Mouse (Mus musculus) bone marrow, adult 2 months (tissue): ENCODE measurements around the gene Pus7. TPM values are rescaled to one million over a fixed set of nuclear protein-coding genes. Genes with fewer than 3 reads are reported as not detected.

Experiments used
- H3K27ac ChIP-seq: fragments of 200-500 bp; 2 replicates; pipeline ENCODE4 v1.5.1; 2012; ENCODE audit warnings: low read depth, mild to moderate bottlenecking, control low read depth, inconsistent platforms, low read length; ENCODE audit not compliant: control insufficient read depth, poor library complexity, insufficient read depth
- H3K4me1 ChIP-seq: fragments of 200-500 bp; 2 replicates; pipeline ENCODE4 v1.6.1; 2011; ENCODE audit warnings: low read length; ENCODE audit not compliant: control insufficient read depth, insufficient read depth
- H3K4me3 ChIP-seq: fragments of 200-500 bp; replicated peaks from 2 replicates; pipeline ENCODE3; 2011; ENCODE audit warnings: mild to moderate bottlenecking, low read depth, low read length, control low read depth; ENCODE audit not compliant: control insufficient read depth
- CTCF ChIP-seq: fragments of 200-500 bp; IDR thresholded peaks from 2 replicates; pipeline ENCODE4 v1.5.1; 2011; ENCODE audit warnings: low read length, control low read depth; ENCODE audit not compliant: control insufficient read depth, insufficient read depth
- POLR2A ChIP-seq: fragments of 200-500 bp; IDR thresholded peaks from 2 replicates; pipeline ENCODE4 v1.6.1; 2011; ENCODE audit warnings: low read depth, mild to moderate bottlenecking, control low read depth, low read length, borderline replicate concordance; ENCODE audit not compliant: control insufficient read depth
- WGBS: fragments of 180-500 bp; shearing (Covaris S2); methylation state at CpG from one replicate; pipeline ENCODE4 v1.1.7; 2018; 5-methylcytosine and 5-hydroxymethylcytosine counted together
- polyA plus RNA-seq: library from polyadenylated mRNA; stranded (reverse); fragments of >200 nt; gene quantifications from 2 replicates; pipeline ENCODE4 v1.2.4, GENCODE M21; 2011; ENCODE audit warnings: low replicate concordance; ENCODE audit not compliant: missing spikeins, insufficient read depth, insufficient read length

Pus7 gene
- polyA plus RNA-seq, 1 experiment, result 15.4 TPM

GRCm38 (mm10) chr5:23771105-23771504 is 12.4 kb downstream of the Pus7 start:
- no peaks in the 10 kb centered on the region for H3K4me1 ChIP-seq
- 56% methylated on average over 8 of the region's 8 CpGs for WGBS
- no peak for TF ChIP-seq POLR2A
- TF ChIP-seq CTCF, result no peak
- no peak overlapping the region for H3K27ac ChIP-seq
- no peak overlapping the region for H3K4me3 ChIP-seq

GRCm38 (mm10) chr5:23764557-23764956 is 19.0 kb downstream of the Pus7 start:
- Histone ChIP-seq H3K4me1 (no peaks in the 10 kb centered on the region), H3K27ac (no peak overlapping the region), H3K4me3 (no peak overlapping the region)
- TF ChIP-seq POLR2A, result no peak
- 94% methylated on average over 5 of the region's 5 CpGs for WGBS

- no peak overlapping the region for H3K4me3 ChIP-seq
- 88% methylated on average over 6 of the region's 6 CpGs for WGBS
Observed at GRCm38 (mm10) chr5:23762531-23762930, 21.0 kb downstream of the Pus7 start.

GRCm38 (mm10) chr5:23758633-23759032 is 24.9 kb downstream of the Pus7 start:
- H3K4me3 ChIP-seq, result no peak overlapping the region
- TF ChIP-seq CTCF (peak; percentile 52), POLR2A (no peak)
- no peak overlapping the region for H3K27ac ChIP-seq
- no peaks in the 10 kb centered on the region for H3K4me1 ChIP-seq
- 49% methylated on average over 2 of the region's 2 CpGs for WGBS

More at GRCm38 (mm10) chr5:23762531-23762930, 21.0 kb downstream of the Pus7 start:
- Histone ChIP-seq H3K4me1 (no peaks in the 10 kb centered on the region), H3K27ac (no peak overlapping the region)
- TF ChIP-seq POLR2A (no peak), CTCF (no peak)

DNA sequence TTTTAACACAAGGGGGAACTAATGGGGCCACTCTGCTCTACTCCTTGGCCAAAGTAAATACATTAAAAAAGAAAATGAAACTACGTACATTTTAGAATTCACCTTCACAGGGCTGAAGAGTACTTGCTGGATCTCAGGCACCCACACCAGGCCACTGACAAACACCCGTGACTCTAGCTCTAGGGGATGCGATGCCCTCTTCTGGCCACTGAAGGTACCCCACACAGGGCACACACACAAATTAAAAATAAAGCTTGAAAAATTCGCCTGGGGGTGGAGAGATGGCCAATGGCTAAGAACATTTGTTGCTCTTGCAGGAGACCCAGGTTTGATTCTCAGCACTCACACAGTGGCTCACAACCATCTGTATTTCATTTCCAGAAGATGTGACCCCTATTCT is 27.1 kb downstream of the Pus7 start:
- Histone ChIP-seq H3K27ac (no peak overlapping the region), H3K4me1 (no peaks in the 10 kb centered on the region), H3K4me3 (no peak overlapping the region)
- TF ChIP-seq POLR2A (no peak), CTCF (no peak)
- 88% methylated on average over 4 of the region's 4 CpGs for WGBS

GRCm38 (mm10) chr5:23755591-23755990 is 27.9 kb downstream of the Pus7 start:
- TF ChIP-seq CTCF (no peak), POLR2A (no peak)
- WGBS, result 95% methylated on average over 9 of the region's 9 CpGs
- no peak overlapping the region for H3K4me3 ChIP-seq
- H3K27ac ChIP-seq, result no peak overlapping the region
- H3K4me1 ChIP-seq, result no peaks in the 10 kb centered on the region

- 77% methylated on average over 2 of the region's 2 CpGs for WGBS
- TF ChIP-seq CTCF (no peak), POLR2A (no peak)
- H3K4me1 ChIP-seq, result no peaks in the 10 kb centered on the region
- H3K27ac ChIP-seq, result no peak overlapping the region
- no peak overlapping the region for H3K4me3 ChIP-seq
Observed at GRCm38 (mm10) chr5:23749882-23750281, 33.6 kb downstream of the Pus7 start.

- H3K27ac ChIP-seq, result no peak overlapping the region
- WGBS, result 92% methylated on average over 12 of the region's 12 CpGs
- no peak for TF ChIP-seq POLR2A
- no peak for TF ChIP-seq CTCF
- no peak overlapping the region for H3K4me3 ChIP-seq
- no peaks in the 10 kb centered on the region for H3K4me1 ChIP-seq
Observed at GRCm38 (mm10) chr5:23743261-23743660, 40.2 kb downstream of the Pus7 start.

GRCm38 (mm10) chr5:23737111-23737510 is 46.4 kb downstream of the Pus7 start:
- TF ChIP-seq CTCF, result no peak
- TF ChIP-seq POLR2A, result no peak
- Histone ChIP-seq H3K27ac (no peak overlapping the region), H3K4me3 (no peak overlapping the region), H3K4me1 (no peaks in the 10 kb centered on the region)
- WGBS, result 88% methylated on average over 4 of the region's 4 CpGs
